Comparison of ENCODE assay signal across 8 mouse cellular contexts in genomic region chr7:34232785-34233725, GRCm38 (mm10). TPM values are rescaled to one million over a fixed set of nuclear protein-coding genes. Genes with fewer than 3 reads are reported as not detected.
DNase-seq lines count a peak whose midpoint lies in the region; ATAC-seq and TF ChIP-seq lines count a peak whose summit lies in the region.

No protein-coding gene starts in this region.

- H3K79me2 ChIP-seq in myocyte (ENCODE audit: control insufficient read depth, insufficient read depth), result peaks cover 19% of the 10 kb centered on the region

- no peak for ATAC-seq in embryonic facial prominence, embryonic 13.5 days (ENCODE audit: insufficient number of reproducible peaks, insufficient read depth, low FRiP score, low TSS enrichment, low read depth)
- no peak for ATAC-seq in hindbrain, postnatal 0 days

- H3K27me3 ChIP-seq in embryonic facial prominence, embryonic 13.5 days, result no peaks in the 10 kb centered on the region
- no peaks in the 10 kb centered on the region for H3K27me3 ChIP-seq in hindbrain, postnatal 0 days (ENCODE audit: insufficient read depth, low read length)
- H3K27me3 ChIP-seq in myocyte (ENCODE audit: control insufficient read depth, insufficient read depth, insufficient read length), result no peaks in the 10 kb centered on the region

- 38% methylated on average over 7 of the region's 7 CpGs for WGBS in embryonic facial prominence, embryonic 13.5 days
- WGBS in hindbrain, postnatal 0 days, result 41% methylated on average over 7 of the region's 7 CpGs

- no peak for TF ChIP-seq CTCF in left cerebral cortex, adult 2 months (IDR thresholded peaks at IDR 0.05)
- TF ChIP-seq CTCF in hindbrain, postnatal 0 days (IDR thresholded peaks at IDR 0.05; ENCODE audit: low read depth), result no peak

- peak overlapping the region; percentile 53 for H3K4me3 ChIP-seq in left cerebral cortex, adult 2 months
- H3K4me3 ChIP-seq in embryonic facial prominence, embryonic 13.5 days, result peak overlapping the region; percentile 51
- H3K4me3 ChIP-seq in hindbrain, postnatal 0 days (ENCODE audit: low read length), result peak overlapping the region; percentile 46
- peak overlapping the region; percentile 41 for H3K4me3 ChIP-seq in myocyte

- no peak for TF ChIP-seq POLR2A in myocyte (IDR thresholded peaks at IDR 0.05; ENCODE audit: insufficient read length, low read depth)

- no peak for DNase-seq in left cerebral cortex, adult 2 months (ENCODE audit: extremely low spot score in 1 of 2, low spot score in 2 of 2)
- no peak for DNase-seq in left cerebral cortex, postnatal 36 days (ENCODE audit: low spot score in 2 of 2)
- DNase-seq in hindbrain, postnatal 0 days (ENCODE audit: low spot score), result no peak
- no peak for DNase-seq in left cerebral cortex, adult 11 months (ENCODE audit: low spot score)
- no peak for DNase-seq in right cerebral cortex, adult 2 months (ENCODE audit: low spot score in 2 of 2)
- DNase-seq in ovary, adult 18-20 months (ENCODE audit: low spot score), result no peak

- peaks cover 19% of the 10 kb centered on the region for H3K36me3 ChIP-seq in embryonic facial prominence, embryonic 13.5 days
- peaks cover 8% of the 10 kb centered on the region; the same call in 1 of the 2 replicates for H3K36me3 ChIP-seq in hindbrain, postnatal 0 days (ENCODE audit: insufficient read depth, low read length)
- H3K36me3 ChIP-seq in myocyte (ENCODE audit: control insufficient read depth, insufficient read depth), result peaks cover 3% of the 10 kb centered on the region

- peak overlapping the region; percentile 96 for H3K27ac ChIP-seq in left cerebral cortex, adult 2 months
- peak overlapping the region; percentile 86 for H3K27ac ChIP-seq in embryonic facial prominence, embryonic 13.5 days
- peak overlapping the region; percentile 87 for H3K27ac ChIP-seq in hindbrain, postnatal 0 days

- peak overlapping the region; percentile 65 for H3K4me2 ChIP-seq in embryonic facial prominence, embryonic 13.5 days
- H3K4me2 ChIP-seq in hindbrain, postnatal 0 days (ENCODE audit: low read depth, low read length), result peak overlapping the region; percentile 71
- peak overlapping the region; percentile 99 for H3K4me2 ChIP-seq in myocyte (ENCODE audit: low read depth)

- peak overlapping the region; percentile 67 for H3K9ac ChIP-seq in embryonic facial prominence, embryonic 13.5 days
- peak overlapping the region; percentile 51 for H3K9ac ChIP-seq in hindbrain, postnatal 0 days (replicated peaks; ENCODE audit: low read length)

- H3ac ChIP-seq in myocyte (ENCODE audit: control insufficient read depth, insufficient read length), result peak overlapping the region; percentile 24

- peaks cover 27% of the 10 kb centered on the region for H3K4me1 ChIP-seq in embryonic facial prominence, embryonic 13.5 days
- peaks cover 11% of the 10 kb centered on the region for H3K4me1 ChIP-seq in hindbrain, postnatal 0 days (ENCODE audit: insufficient read depth, low read length)

- intact Hi-C loops in left cerebral cortex, adult 2 months (cut with DNase I), result no loop called here
- intact Hi-C loops in left cerebral cortex, postnatal 36 days (cut with DNase I), result no loop called here

- H3K9me3 ChIP-seq in embryonic facial prominence, embryonic 13.5 days, result no peaks in the 10 kb centered on the region
- H3K9me3 ChIP-seq in hindbrain, postnatal 0 days (ENCODE audit: low read length), result no peaks in the 10 kb centered on the region

TF ChIP-seq in myocyte, 11 proteins besides CTCF, POLR2A, EP300 and RAD21:
- TF ChIP-seq POLR2AphosphoS2 (IDR thresholded peaks at IDR 0.05; ENCODE audit: insufficient read length, low read depth) (no peak), SRF (IDR thresholded peaks at IDR 0.05; ENCODE audit: control insufficient read depth, insufficient read length, low read depth) (no peak), REST (IDR thresholded peaks at IDR 0.05; ENCODE audit: insufficient read depth, insufficient read length) (no peak), TCF3 (IDR thresholded peaks at IDR 0.05; ENCODE audit: insufficient read length, low read depth) (no peak), MYOG (IDR thresholded peaks at IDR 0.05; ENCODE audit: control insufficient read depth in 1 of 3, insufficient read depth in 1 of 3, insufficient read length in 2 of 3, low read depth in 2 of 3) (no peak), CEBPB (IDR thresholded peaks at IDR 0.05; ENCODE audit: insufficient read depth, poor library complexity, severe bottlenecking) (no peak), E2F4 (IDR thresholded peaks at IDR 0.05; ENCODE audit: insufficient read depth) (no peak), MAX (IDR thresholded peaks at IDR 0.05; ENCODE audit: low read depth) (no peak), MYOD1 (IDR thresholded peaks at IDR 0.05; ENCODE audit: control insufficient read depth in 1 of 3, insufficient read length in 2 of 3, low read depth in 2 of 3) (no peak), USF1 (IDR thresholded peaks at IDR 0.05; ENCODE audit: low read depth) (no peak), TCF12 (IDR thresholded peaks at IDR 0.05; ENCODE audit: insufficient read depth, poor library complexity, severe bottlenecking) (no peak)
TF ChIP-seq in myocyte: peak in this region for 0.

RNA-seq across cellular contexts. Expression of gene Gpi1, which starts 2.9 kb away (rescaled TPM):
- total RNA-seq in left cerebral cortex, adult 2 months (2021), result 100 to 1,000 TPM; 642 to 716 TPM
- 100 to 1,000 TPM; 657 to 689 TPM for total RNA-seq in left cerebral cortex, postnatal 36 days (2021)
- 221 and 235 TPM in 2 replicates for polyA plus RNA-seq in embryonic facial prominence, embryonic 13.5 days (2015; fragmentation: Nextera tagmentation; extraction: Ambion mirVana)
- 389 and 393 TPM in 2 replicates for total RNA-seq in hindbrain, postnatal 0 days (2014; rRNA removed)
- 413 and 448 TPM in 2 replicates for polyA plus RNA-seq in hindbrain, postnatal 0 days (2015; fragmentation: Nextera tagmentation; extraction: Ambion mirVana)
- polyA plus RNA-seq in myocyte (2012; fragmentation: generic; extraction: Trizol), result 671 TPM

RNA-seq across cellular contexts. Expression of gene Gm6096, which starts 17.8 kb away (rescaled TPM):
- not detected for total RNA-seq in left cerebral cortex, adult 2 months (2021)
- not detected for total RNA-seq in left cerebral cortex, postnatal 36 days (2021)
- polyA plus RNA-seq in embryonic facial prominence, embryonic 13.5 days (2015; fragmentation: Nextera tagmentation; extraction: Ambion mirVana), result not detected in 2 replicates
- total RNA-seq in hindbrain, postnatal 0 days (2014; rRNA removed), result not detected in 2 replicates
- polyA plus RNA-seq in hindbrain, postnatal 0 days (2015; fragmentation: Nextera tagmentation; extraction: Ambion mirVana), result not detected in 2 replicates
- polyA plus RNA-seq in myocyte (2012; fragmentation: generic; extraction: Trizol), result 0.13 TPM

RNA-seq across cellular contexts. Expression of gene Pdcd2l, which starts 36.6 kb away (rescaled TPM):
- total RNA-seq in left cerebral cortex, adult 2 months (2021), result 10 to 100 TPM; 23.8 to 26.9 TPM
- total RNA-seq in left cerebral cortex, postnatal 36 days (2021), result 10 to 100 TPM; 20.2 to 24.1 TPM
- polyA plus RNA-seq in embryonic facial prominence, embryonic 13.5 days (2015; fragmentation: Nextera tagmentation; extraction: Ambion mirVana), result 59.4 and 70.0 TPM in 2 replicates
- total RNA-seq in hindbrain, postnatal 0 days (2014; rRNA removed), result 37.6 and 42.7 TPM in 2 replicates
- polyA plus RNA-seq in hindbrain, postnatal 0 days (2015; fragmentation: Nextera tagmentation; extraction: Ambion mirVana), result 61.6 and 65.7 TPM in 2 replicates
- 48.4 TPM for polyA plus RNA-seq in myocyte (2012; fragmentation: generic; extraction: Trizol)
